Mouse (Mus musculus): ENCODE results near the gene Alg5. TPM values are rescaled to one million over a fixed set of nuclear protein-coding genes. Genes with fewer than 3 reads are reported as not detected.
A peak's percentile ranks its signal among the peaks of the same experiment; 100 is the strongest.

Gene Alg5
- polyA plus RNA-seq, 1 experiment, result 41.5 TPM

GRCm38 (mm10) chr3:54736101-54736927 lies 975 bp downstream of the Alg5 start:
- Histone ChIP-seq H3K27me3 (ENCODE audit: control insufficient read depth, insufficient read depth, insufficient read length) (no peaks in the 10 kb centered on the region), H3K79me2 (ENCODE audit: control insufficient read depth, insufficient read depth) (peaks cover 27% of the 10 kb centered on the region), H3K36me3 (ENCODE audit: control insufficient read depth, insufficient read depth) (peaks cover 13% of the 10 kb centered on the region), H3K4me3 (peak overlapping the region; percentile 90), H3K4me2 (ENCODE audit: low read depth) (peak overlapping the region; percentile 97), H3ac (ENCODE audit: control insufficient read depth, insufficient read length) (peak overlapping the region; percentile 82)
- TF ChIP-seq MAX (IDR thresholded peaks at IDR 0.05; ENCODE audit: low read depth), result no peak
- peak; percentile 35 for TF ChIP-seq POLR2A (IDR thresholded peaks at IDR 0.05; ENCODE audit: insufficient read length, low read depth)
- peak; percentile 27; the same call in 1 of the 2 replicates for TF ChIP-seq CEBPB (IDR thresholded peaks at IDR 0.05; ENCODE audit: insufficient read depth, poor library complexity, severe bottlenecking)

- TF ChIP-seq E2F4 (IDR thresholded peaks at IDR 0.05; ENCODE audit: insufficient read depth) (no peak), POLR2AphosphoS2 (IDR thresholded peaks at IDR 0.05; ENCODE audit: insufficient read length, low read depth) (no peak), USF1 (IDR thresholded peaks at IDR 0.05; ENCODE audit: low read depth) (no peak), MYOG (IDR thresholded peaks at IDR 0.05; ENCODE audit: control insufficient read depth in 1 of 3, insufficient read depth in 1 of 3, insufficient read length in 2 of 3, low read depth in 2 of 3) (no peak), MAX (IDR thresholded peaks at IDR 0.05; ENCODE audit: low read depth) (no peak), POLR2A (IDR thresholded peaks at IDR 0.05; ENCODE audit: insufficient read length, low read depth) (no peak), CEBPB (IDR thresholded peaks at IDR 0.05; ENCODE audit: insufficient read depth, poor library complexity, severe bottlenecking) (no peak), SRF (IDR thresholded peaks at IDR 0.05; ENCODE audit: control insufficient read depth, insufficient read length, low read depth) (no peak), REST (IDR thresholded peaks at IDR 0.05; ENCODE audit: insufficient read depth, insufficient read length) (no peak), MYOD1 (IDR thresholded peaks at IDR 0.05; ENCODE audit: control insufficient read depth in 1 of 3, insufficient read length in 2 of 3, low read depth in 2 of 3) (no peak), TCF12 (IDR thresholded peaks at IDR 0.05; ENCODE audit: insufficient read depth, poor library complexity, severe bottlenecking) (no peak), TCF3 (IDR thresholded peaks at IDR 0.05; ENCODE audit: insufficient read length, low read depth) (no peak)
- peaks cover 27% of the 10 kb centered on the region for H3K79me2 ChIP-seq (ENCODE audit: control insufficient read depth, insufficient read depth)
- no peak overlapping the region for H3K4me2 ChIP-seq (ENCODE audit: low read depth)
- H3K27me3 ChIP-seq (ENCODE audit: control insufficient read depth, insufficient read depth, insufficient read length), result no peaks in the 10 kb centered on the region
- H3K36me3 ChIP-seq (ENCODE audit: control insufficient read depth, insufficient read depth), result peaks cover 11% of the 10 kb centered on the region
- no peak overlapping the region for H3ac ChIP-seq (ENCODE audit: control insufficient read depth, insufficient read length)
- no peak overlapping the region for H3K4me3 ChIP-seq
Observed at GRCm38 (mm10) chr3:54737317-54737716, 2.0 kb downstream of the Alg5 start.

- no peak overlapping the region for H3K4me2 ChIP-seq (ENCODE audit: low read depth)
- no peaks in the 10 kb centered on the region for H3K27me3 ChIP-seq (ENCODE audit: control insufficient read depth, insufficient read depth, insufficient read length)
- H3K4me3 ChIP-seq, result no peak overlapping the region
- H3K79me2 ChIP-seq (ENCODE audit: control insufficient read depth, insufficient read depth), result peaks cover 4% of the 10 kb centered on the region
- TF ChIP-seq E2F4 (IDR thresholded peaks at IDR 0.05; ENCODE audit: insufficient read depth) (no peak), POLR2A (IDR thresholded peaks at IDR 0.05; ENCODE audit: insufficient read length, low read depth) (no peak), POLR2AphosphoS2 (IDR thresholded peaks at IDR 0.05; ENCODE audit: insufficient read length, low read depth) (no peak), USF1 (IDR thresholded peaks at IDR 0.05; ENCODE audit: low read depth) (no peak), SRF (IDR thresholded peaks at IDR 0.05; ENCODE audit: control insufficient read depth, insufficient read length, low read depth) (no peak), MYOD1 (IDR thresholded peaks at IDR 0.05; ENCODE audit: control insufficient read depth in 1 of 3, insufficient read length in 2 of 3, low read depth in 2 of 3) (no peak), MYOG (IDR thresholded peaks at IDR 0.05; ENCODE audit: control insufficient read depth in 1 of 3, insufficient read depth in 1 of 3, insufficient read length in 2 of 3, low read depth in 2 of 3) (no peak), CEBPB (IDR thresholded peaks at IDR 0.05; ENCODE audit: insufficient read depth, poor library complexity, severe bottlenecking) (no peak), MAX (IDR thresholded peaks at IDR 0.05; ENCODE audit: low read depth) (no peak)
- H3ac ChIP-seq (ENCODE audit: control insufficient read depth, insufficient read length), result no peak overlapping the region
- H3K36me3 ChIP-seq (ENCODE audit: control insufficient read depth, insufficient read depth), result peaks cover 43% of the 10 kb centered on the region
Observed at GRCm38 (mm10) chr3:54741965-54742364, 6.6 kb downstream of the Alg5 start.

- no peak overlapping the region for H3ac ChIP-seq (ENCODE audit: control insufficient read depth, insufficient read length)
- no peak overlapping the region for H3K4me3 ChIP-seq
- no peak for TF ChIP-seq TCF12 (IDR thresholded peaks at IDR 0.05; ENCODE audit: insufficient read depth, poor library complexity, severe bottlenecking)
- no peak for TF ChIP-seq REST (IDR thresholded peaks at IDR 0.05; ENCODE audit: insufficient read depth, insufficient read length)
- TF ChIP-seq CEBPB (IDR thresholded peaks at IDR 0.05; ENCODE audit: insufficient read depth, poor library complexity, severe bottlenecking), result no peak
Observed at GRCm38 (mm10) chr3:54745799-54746198, 10.5 kb downstream of the Alg5 start.

GRCm38 (mm10) chr3:54753411-54753810 lies 18.1 kb downstream of the Alg5 start:
- no peak overlapping the region for H3ac ChIP-seq (ENCODE audit: control insufficient read depth, insufficient read length)
- H3K79me2 ChIP-seq (ENCODE audit: control insufficient read depth, insufficient read depth), result no peaks in the 10 kb centered on the region
- H3K4me3 ChIP-seq, result no peak overlapping the region
- no peaks in the 10 kb centered on the region for H3K27me3 ChIP-seq (ENCODE audit: control insufficient read depth, insufficient read depth, insufficient read length)
- TF ChIP-seq POLR2AphosphoS2 (IDR thresholded peaks at IDR 0.05; ENCODE audit: insufficient read length, low read depth) (no peak), SRF (IDR thresholded peaks at IDR 0.05; ENCODE audit: control insufficient read depth, insufficient read length, low read depth) (no peak), USF1 (IDR thresholded peaks at IDR 0.05; ENCODE audit: low read depth) (no peak), CEBPB (IDR thresholded peaks at IDR 0.05; ENCODE audit: insufficient read depth, poor library complexity, severe bottlenecking) (no peak), TCF3 (IDR thresholded peaks at IDR 0.05; ENCODE audit: insufficient read length, low read depth) (no peak), MAX (IDR thresholded peaks at IDR 0.05; ENCODE audit: low read depth) (no peak), MYOG (IDR thresholded peaks at IDR 0.05; ENCODE audit: control insufficient read depth in 1 of 3, insufficient read depth in 1 of 3, insufficient read length in 2 of 3, low read depth in 2 of 3) (no peak), REST (IDR thresholded peaks at IDR 0.05; ENCODE audit: insufficient read depth, insufficient read length) (no peak), MYOD1 (IDR thresholded peaks at IDR 0.05; ENCODE audit: control insufficient read depth in 1 of 3, insufficient read length in 2 of 3, low read depth in 2 of 3) (no peak)
- H3K4me2 ChIP-seq (ENCODE audit: low read depth), result no peak overlapping the region
- peaks cover 6% of the 10 kb centered on the region for H3K36me3 ChIP-seq (ENCODE audit: control insufficient read depth, insufficient read depth)

More at GRCm38 (mm10) chr3:54745799-54746198, 10.5 kb downstream of the Alg5 start:
- H3K4me2 ChIP-seq (ENCODE audit: low read depth), result no peak overlapping the region
- H3K36me3 ChIP-seq (ENCODE audit: control insufficient read depth, insufficient read depth), result peaks cover 62% of the 10 kb centered on the region
- no peaks in the 10 kb centered on the region for H3K79me2 ChIP-seq (ENCODE audit: control insufficient read depth, insufficient read depth)
- no peaks in the 10 kb centered on the region for H3K27me3 ChIP-seq (ENCODE audit: control insufficient read depth, insufficient read depth, insufficient read length)

Data from myocyte (in vitro differentiated cells).